Mouse (Mus musculus): ENCODE data around the gene Zbtb7b. TPM values are rescaled to one million over a fixed set of nuclear protein-coding genes. Genes with fewer than 3 reads are reported as not detected.

Gene Zbtb7b
- polyA plus RNA-seq, 1 experiment, result 54.3 TPM

DNA sequence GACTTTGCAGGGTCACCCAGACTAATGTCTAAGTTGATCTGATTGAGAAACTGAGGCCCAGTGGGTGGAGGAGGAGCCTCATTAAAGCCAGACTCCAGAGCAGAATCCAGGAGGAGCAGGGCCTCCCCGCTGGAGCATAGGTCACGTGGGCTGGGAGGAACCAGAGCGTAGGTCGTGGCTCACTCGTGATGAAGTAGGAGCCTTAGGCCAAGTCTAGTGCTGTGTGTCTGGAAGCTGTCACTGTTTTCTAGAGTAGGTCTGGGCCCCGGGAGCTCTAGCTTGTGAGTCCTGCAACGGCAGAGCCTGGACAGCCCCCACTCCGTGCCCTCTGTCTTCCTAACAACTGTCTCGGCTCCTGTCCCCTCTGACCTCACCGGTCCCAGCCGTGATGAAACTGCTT, 27.2 kb downstream of the Zbtb7b start:
- Histone ChIP-seq H3K36me3 (ENCODE audit: control insufficient read depth, insufficient read depth, low read length) (no peaks in the 10 kb centered on the region), H3K4me1 (ENCODE audit: control insufficient read depth, insufficient read depth, low read length) (no peaks in the 10 kb centered on the region), H3K27ac (ENCODE audit: insufficient read depth, low read depth, low read length) (no peak overlapping the region), H3K4me3 (ENCODE audit: insufficient read depth, low read depth, low read length) (no peak overlapping the region), H3K27me3 (replicated peaks; ENCODE audit: control insufficient read depth, insufficient read depth, low read length) (no peaks in the 10 kb centered on the region)
- DNase-seq, result peak; percentile 40
- 52% methylated on average over 11 of the region's 11 CpGs for WGBS
- TF ChIP-seq POLR2A (IDR thresholded peaks at IDR 0.05; ENCODE audit: low read depth, low read length), result no peak
- TF ChIP-seq CTCF (conservative IDR thresholded peaks at IDR 0.05; ENCODE audit: insufficient read depth, insufficient read length, low read depth, low read length), result no peak

- TF ChIP-seq POLR2A (IDR thresholded peaks at IDR 0.05; ENCODE audit: low read depth, low read length) (no peak), CTCF (conservative IDR thresholded peaks at IDR 0.05; ENCODE audit: insufficient read depth, insufficient read length, low read depth, low read length) (no peak)
- H3K36me3 ChIP-seq (ENCODE audit: control insufficient read depth, insufficient read depth, low read length), result no peaks in the 10 kb centered on the region
- H3K4me1 ChIP-seq (ENCODE audit: control insufficient read depth, insufficient read depth, low read length), result no peaks in the 10 kb centered on the region
- WGBS, result 65% methylated on average over 20 of the region's 20 CpGs
- no peak for DNase-seq
- H3K27ac ChIP-seq (ENCODE audit: insufficient read depth, low read depth, low read length), result no peak overlapping the region
- H3K27me3 ChIP-seq (replicated peaks; ENCODE audit: control insufficient read depth, insufficient read depth, low read length), result no peaks in the 10 kb centered on the region
- no peak overlapping the region for H3K4me3 ChIP-seq (ENCODE audit: insufficient read depth, low read depth, low read length)
Observed at GRCm38 (mm10) chr3:89365486-89366414, 28.8 kb downstream of the Zbtb7b start.

- no peak for DNase-seq
- Histone ChIP-seq H3K36me3 (ENCODE audit: control insufficient read depth, insufficient read depth, low read length) (no peaks in the 10 kb centered on the region), H3K27ac (ENCODE audit: insufficient read depth, low read depth, low read length) (no peak within 1 kb of the TSS), H3K4me3 (ENCODE audit: insufficient read depth, low read depth, low read length) (no peak within 1 kb of the TSS), H3K27me3 (replicated peaks; ENCODE audit: control insufficient read depth, insufficient read depth, low read length) (no peaks in the 10 kb centered on the region), H3K4me1 (ENCODE audit: control insufficient read depth, insufficient read depth, low read length) (no peaks in the 10 kb centered on the region)
- TF ChIP-seq POLR2A (IDR thresholded peaks at IDR 0.05; ENCODE audit: low read depth, low read length) (no peak), CTCF (conservative IDR thresholded peaks at IDR 0.05; ENCODE audit: insufficient read depth, insufficient read length, low read depth, low read length) (no peak)
- WGBS, result 87% methylated on average over 11 of the region's 11 CpGs
Observed at GRCm38 (mm10) chr3:89365153-89365485, 29.5 kb downstream of the Zbtb7b start, which contains the start of gene Dcst1. TSS of gene Dcst1 (minus strand) at chr3:89365253.

DNA sequence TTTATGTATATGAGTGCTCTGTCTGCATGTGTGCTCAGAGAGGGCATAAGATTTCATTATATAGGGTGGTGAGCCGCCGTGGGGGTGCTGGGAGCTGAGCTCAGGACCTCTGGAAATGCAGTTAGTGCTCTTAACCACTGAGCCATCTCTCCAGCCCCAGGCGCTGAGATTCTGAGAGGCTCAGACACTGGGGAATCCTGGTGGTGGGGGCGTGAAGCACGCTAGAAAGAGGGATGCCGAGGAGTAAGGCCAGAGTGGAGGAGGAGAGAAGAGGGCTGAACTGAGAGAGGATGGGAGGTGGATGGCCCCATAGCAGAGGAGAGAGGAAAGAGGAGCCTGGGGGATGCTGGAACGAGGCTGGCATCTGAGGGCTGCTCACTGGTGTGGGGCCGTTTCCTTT, 29.9 kb downstream of the Zbtb7b start:
- no peak overlapping the region for H3K27ac ChIP-seq (ENCODE audit: insufficient read depth, low read depth, low read length)
- WGBS, result 77% methylated on average over 8 of the region's 8 CpGs
- H3K36me3 ChIP-seq (ENCODE audit: control insufficient read depth, insufficient read depth, low read length), result no peaks in the 10 kb centered on the region
- no peak overlapping the region for H3K4me3 ChIP-seq (ENCODE audit: insufficient read depth, low read depth, low read length)
- no peaks in the 10 kb centered on the region for H3K27me3 ChIP-seq (replicated peaks; ENCODE audit: control insufficient read depth, insufficient read depth, low read length)
- H3K4me1 ChIP-seq (ENCODE audit: control insufficient read depth, insufficient read depth, low read length), result no peaks in the 10 kb centered on the region
- DNase-seq, result no peak
- TF ChIP-seq CTCF (conservative IDR thresholded peaks at IDR 0.05; ENCODE audit: insufficient read depth, insufficient read length, low read depth, low read length) (no peak), POLR2A (IDR thresholded peaks at IDR 0.05; ENCODE audit: low read depth, low read length) (no peak)

GRCm38 (mm10) chr3:89361675-89362074, 32.9 kb downstream of the Zbtb7b start, which contains the start of gene Dcst2:
TSS of gene Dcst2 (plus strand) at chr3:89361975.
- Histone ChIP-seq H3K27me3 (replicated peaks; ENCODE audit: control insufficient read depth, insufficient read depth, low read length) (no peaks in the 10 kb centered on the region), H3K36me3 (ENCODE audit: control insufficient read depth, insufficient read depth, low read length) (no peaks in the 10 kb centered on the region), H3K4me3 (ENCODE audit: insufficient read depth, low read depth, low read length) (no peak within 1 kb of the TSS), H3K27ac (ENCODE audit: insufficient read depth, low read depth, low read length) (no peak within 1 kb of the TSS), H3K4me1 (ENCODE audit: control insufficient read depth, insufficient read depth, low read length) (no peaks in the 10 kb centered on the region)
- no peak for TF ChIP-seq CTCF (conservative IDR thresholded peaks at IDR 0.05; ENCODE audit: insufficient read depth, insufficient read length, low read depth, low read length)
- no peak for TF ChIP-seq POLR2A (IDR thresholded peaks at IDR 0.05; ENCODE audit: low read depth, low read length)
- DNase-seq, result no peak
- WGBS, result 91% methylated on average over 7 of the region's 7 CpGs

- no peak for DNase-seq
- no peaks in the 10 kb centered on the region for H3K36me3 ChIP-seq (ENCODE audit: control insufficient read depth, insufficient read depth, low read length)
- H3K4me1 ChIP-seq (ENCODE audit: control insufficient read depth, insufficient read depth, low read length), result peaks cover 7% of the 10 kb centered on the region; the same call in 1 of the 2 replicates
- no peak overlapping the region for H3K4me3 ChIP-seq (ENCODE audit: insufficient read depth, low read depth, low read length)
- 63% methylated on average over 3 of the region's 3 CpGs for WGBS
- no peak for TF ChIP-seq CTCF (conservative IDR thresholded peaks at IDR 0.05; ENCODE audit: insufficient read depth, insufficient read length, low read depth, low read length)
- no peak for TF ChIP-seq POLR2A (IDR thresholded peaks at IDR 0.05; ENCODE audit: low read depth, low read length)
- H3K27me3 ChIP-seq (replicated peaks; ENCODE audit: control insufficient read depth, insufficient read depth, low read length), result no peaks in the 10 kb centered on the region
- H3K27ac ChIP-seq (ENCODE audit: insufficient read depth, low read depth, low read length), result no peak overlapping the region
Observed at GRCm38 (mm10) chr3:89360237-89360636, 34.3 kb downstream of the Zbtb7b start.

DNA sequence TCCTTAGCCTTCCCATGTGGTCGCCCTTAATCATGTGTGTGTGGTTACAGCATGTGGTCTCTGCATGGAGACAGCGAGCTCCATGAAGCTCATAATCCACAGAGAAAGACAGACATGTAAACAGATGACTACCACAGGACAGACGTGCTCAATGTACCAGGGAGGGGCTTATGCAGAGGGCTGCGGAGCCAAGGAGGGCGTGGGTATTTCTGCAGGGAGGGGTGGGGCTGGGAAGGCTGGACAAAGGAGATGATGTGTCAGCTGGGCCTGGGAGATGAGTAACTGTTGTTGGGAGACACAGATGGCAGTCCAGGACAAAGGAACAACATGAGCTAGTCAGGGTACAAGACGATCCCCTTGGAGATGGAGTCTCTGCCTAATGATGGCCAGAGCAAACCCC, 34.9 kb downstream of the Zbtb7b start:
- no peak overlapping the region for H3K27ac ChIP-seq (ENCODE audit: insufficient read depth, low read depth, low read length)
- 63% methylated on average over 6 of the region's 6 CpGs for WGBS

More for the DNA sequence above, 34.9 kb downstream of the Zbtb7b start:
- Histone ChIP-seq H3K4me1 (ENCODE audit: control insufficient read depth, insufficient read depth, low read length) (peaks cover 12% of the 10 kb centered on the region; the same call in 1 of the 2 replicates), H3K27me3 (replicated peaks; ENCODE audit: control insufficient read depth, insufficient read depth, low read length) (no peaks in the 10 kb centered on the region), H3K36me3 (ENCODE audit: control insufficient read depth, insufficient read depth, low read length) (no peaks in the 10 kb centered on the region), H3K4me3 (ENCODE audit: insufficient read depth, low read depth, low read length) (no peak overlapping the region)
- no peak for TF ChIP-seq CTCF (conservative IDR thresholded peaks at IDR 0.05; ENCODE audit: insufficient read depth, insufficient read length, low read depth, low read length)
- no peak for TF ChIP-seq POLR2A (IDR thresholded peaks at IDR 0.05; ENCODE audit: low read depth, low read length)
- DNase-seq, result no peak
